Mouse (Mus musculus) adrenal gland, postnatal 36 days (tissue): ENCODE results near the gene Ndufs2. TPM values are rescaled to one million over a fixed set of nuclear protein-coding genes. Genes with fewer than 3 reads are reported as not detected.
A peak's percentile ranks its signal among the peaks of the same experiment; 100 is the strongest.

Experiments used
- DNase-seq, 2 experiments: peaks; one replicate each; pipeline ENCODE4 v3.0.0; 2021; ENCODE audit warnings: mixed read lengths in 1 of 2
- long read RNA-seq, 2 experiments: library from polyadenylated mRNA; stranded (forward); transcript quantifications; one replicate each; pipeline ENCODE4 v2.0.0; 2021; ENCODE audit warnings: borderline sequencing depth in 2 of 2
- total RNA-seq, 2 experiments: library from RNA; stranded (reverse); gene quantifications; 2 replicates each; pipeline ENCODE4 v1.2.3; 2021

The Ndufs2 gene
- 100 to 1,000 TPM; 657 to 866 TPM for total RNA-seq
- long read RNA-seq, experiment 1, transcript Ndufs2-201 (13 exons, 1,623 nt) = major isoform, 587 of 745 reads
- long read RNA-seq, experiment 1, partial matches to known transcripts = 122 of 745 reads
- long read RNA-seq, experiment 1, other reads (novel, unspliced or antisense) = 34 of 745 reads
- long read RNA-seq, experiment 2, transcript Ndufs2-201 (13 exons, 1,623 nt) = major isoform, 209 of 257 reads
- long read RNA-seq, experiment 2, partial matches to known transcripts = 35 of 257 reads
- long read RNA-seq, experiment 2, other reads (novel, unspliced or antisense) = 12 of 257 reads

- DNase-seq = no peak
Measured at GRCm38 (mm10) chr1:171250680-171251593, at the start of gene Ndufs2. Gene Ndufs2, minus strand, starts transcription at chr1:171251388.

GRCm38 (mm10) chr1:171298226-171298625, 47.0 kb upstream of the Ndufs2 start:
- DNase-seq = no peak

GRCm38 (mm10) chr1:171295063-171295402, 43.8 kb upstream of the Ndufs2 start:
- DNase-seq = no peak

- DNase-seq = peak; percentile 80 to 82
Measured at GRCm38 (mm10) chr1:171294298-171295062, 43.3 kb upstream of the Ndufs2 start, which contains the start of gene Ufc1. Gene Ufc1, minus strand, starts transcription at chr1:171295024.

- DNase-seq = no peak
Measured at GRCm38 (mm10) chr1:171293906-171294297, 42.7 kb upstream of the Ndufs2 start.

- no peak for DNase-seq
Measured at GRCm38 (mm10) chr1:171293351-171293750, 42.2 kb upstream of the Ndufs2 start.

- DNase-seq = no peak
Measured at GRCm38 (mm10) chr1:171288328-171288727, 37.1 kb upstream of the Ndufs2 start.

- peak; percentile 97 to 98 for DNase-seq
Measured at GRCm38 (mm10) chr1:171287136-171288081, 36.2 kb upstream of the Ndufs2 start, which contains the start of gene Usp21. Gene Usp21, minus strand, starts transcription at chr1:171287991.

GRCm38 (mm10) chr1:171286517-171286916, 35.3 kb upstream of the Ndufs2 start:
- DNase-seq = no peak

GRCm38 (mm10) chr1:171285096-171285892, 34.1 kb upstream of the Ndufs2 start:
- DNase-seq = no peak

GRCm38 (mm10) chr1:171284491-171284890, 33.3 kb upstream of the Ndufs2 start:
- DNase-seq = no peak

GRCm38 (mm10) chr1:171283188-171284160, 32.3 kb upstream of the Ndufs2 start:
- no peak for DNase-seq

GRCm38 (mm10) chr1:171282086-171282805, 31.1 kb upstream of the Ndufs2 start:
- DNase-seq = no peak

- peak; percentile 87 to 90 for DNase-seq
Measured at GRCm38 (mm10) chr1:171281528-171281923, 30.3 kb upstream of the Ndufs2 start.

GRCm38 (mm10) chr1:171280916-171281527, 29.8 kb upstream of the Ndufs2 start, which contains the start of gene Ppox:
Gene Ppox, minus strand, starts transcription at chr1:171281186.
- peak; percentile 90 to 91 for DNase-seq

GRCm38 (mm10) chr1:171280250-171280915, 29.2 kb upstream of the Ndufs2 start:
- peak in 1 of 2 experiments; percentile 38 for DNase-seq

- no peak for DNase-seq
Measured at GRCm38 (mm10) chr1:171279721-171280120, 28.5 kb upstream of the Ndufs2 start.
